Mouse (Mus musculus) brain, embryonic 14.5 days (tissue): ENCODE data around the gene Btg3.

Experiments
- CTCF ChIP-seq: fragments of 200-500 bp; IDR thresholded peaks from 2 replicates; pipeline ENCODE4 v1.5.1; 2012; ENCODE audit warnings: inconsistent platforms, mild to moderate bottlenecking, moderate library complexity, borderline replicate concordance; ENCODE audit not compliant: insufficient read depth, insufficient read length; ENCODE audit errors: extremely low read depth
- POLR2A ChIP-seq: fragments of 200-500 bp; IDR thresholded peaks from 2 replicates; pipeline ENCODE4 v1.6.1; 2012; ENCODE audit warnings: mild to moderate bottlenecking, inconsistent platforms, borderline replicate concordance; ENCODE audit not compliant: poor library complexity, insufficient read depth, insufficient read length, severe bottlenecking; ENCODE audit errors: extremely low read depth

DNA sequence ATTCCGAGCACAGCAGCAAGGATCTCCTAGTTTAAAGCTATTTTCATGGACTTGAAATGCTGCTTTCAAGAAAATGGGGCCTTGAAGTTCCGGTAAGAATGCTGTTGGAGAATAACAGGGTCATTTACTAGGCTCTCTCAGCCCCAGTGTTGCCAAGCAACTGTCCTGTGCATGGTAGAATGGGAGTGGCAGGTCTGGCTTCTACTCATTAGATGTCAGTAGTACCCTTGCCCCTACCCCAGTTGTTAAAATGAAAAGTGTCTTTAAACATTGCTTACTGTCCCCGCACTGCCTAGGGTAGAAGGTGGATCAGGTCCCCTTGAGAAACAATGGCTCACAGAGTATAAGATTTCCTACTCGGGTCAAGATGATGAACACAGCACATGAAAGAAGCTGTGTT lies 35.6 kb downstream of the Btg3 start:
- no peak for TF ChIP-seq POLR2A
- no peak for TF ChIP-seq CTCF
